Mouse (Mus musculus) MEL (cell line): Measurements from ENCODE around the gene Stmn1. TPM values are rescaled to one million over a fixed set of nuclear protein-coding genes. Genes with fewer than 3 reads are reported as not detected.

Experiments
- DNase-seq: peaks from one replicate; pipeline ENCODE4 v3.0.0; 2011; ENCODE audit warnings: low read depth, low spot score
- H3K27ac ChIP-seq: 2 replicates; pipeline ENCODE4 v1.5.1; 2012; ENCODE audit warnings: low read depth, mild to moderate bottlenecking, control low read depth, low read length, moderate library complexity; ENCODE audit not compliant: control insufficient read depth
- H3K27me3 ChIP-seq, 2 experiments: fragments of 150-350 bp in 1 of 2; sonication (generic) in 1 of 2; 2 replicates each; pipeline ENCODE4 v1.6.1; 2012; ENCODE audit warnings: low read length in 2 of 2, mild to moderate bottlenecking in 2 of 2, improper control_type of control experiment in 1 of 2, moderate library complexity in 1 of 2; ENCODE audit not compliant: insufficient read depth in 2 of 2, control insufficient read depth in 1 of 2
- H3K36me3 ChIP-seq, 2 experiments: 2 replicates each; pipeline ENCODE4 v1.6.1; 2012 to 2014; ENCODE audit warnings: low read length in 2 of 2, improper control_type of control experiment in 1 of 2, inconsistent platforms in 1 of 2, mild to moderate bottlenecking in 1 of 2; ENCODE audit not compliant: insufficient read depth in 2 of 2, control insufficient read depth in 1 of 2
- H3K4me1 ChIP-seq, 2 experiments: fragments of 150-350 bp in 1 of 2; sonication (generic) in 1 of 2; 2 replicates each; pipeline ENCODE4 v1.6.1; 2012; ENCODE audit warnings: low read length in 2 of 2, improper control_type of control experiment in 1 of 2, mild to moderate bottlenecking in 1 of 2; ENCODE audit not compliant: insufficient read depth in 2 of 2, control insufficient read depth in 1 of 2
- H3K4me3 ChIP-seq, 2 experiments: fragments of 150-350 bp in 1 of 2; sonication (generic) in 1 of 2; 2 replicates each; pipeline ENCODE4 v1.5.1; 2012; ENCODE audit warnings: low read depth in 2 of 2, low read length in 2 of 2, mild to moderate bottlenecking in 2 of 2, moderate library complexity in 2 of 2, control low read depth in 1 of 2, improper control_type of control experiment in 1 of 2; ENCODE audit not compliant: control insufficient read depth in 1 of 2, insufficient read depth in 1 of 2
- H3K79me2 ChIP-seq: 2 replicates; pipeline ENCODE4 v1.6.1; 2012; ENCODE audit warnings: mild to moderate bottlenecking, low read length, moderate library complexity; ENCODE audit not compliant: control insufficient read depth, poor library complexity, insufficient read depth
- H3K9ac ChIP-seq: 2 replicates; pipeline ENCODE4 v1.6.1; 2012; ENCODE audit warnings: low read depth, mild to moderate bottlenecking, control low read depth, low read length, moderate library complexity; ENCODE audit not compliant: control insufficient read depth, poor library complexity, severe bottlenecking
- H3K9me3 ChIP-seq: fragments of 150-350 bp; sonication (generic); replicated peaks from 2 replicates; pipeline ENCODE4 v1.6.1; 2012; ENCODE audit warnings: mild to moderate bottlenecking, low read length, improper control_type of control experiment, moderate library complexity; ENCODE audit not compliant: insufficient read depth
- BHLHE40 ChIP-seq: IDR thresholded peaks from 2 replicates; pipeline ENCODE4 v1.6.1; 2012; ENCODE audit warnings: low read depth, mild to moderate bottlenecking, inconsistent platforms, low read length, improper control_type of control experiment, borderline replicate concordance
- CTCF ChIP-seq, 3 experiments: IDR thresholded peaks in 2 of 3; conservative IDR thresholded peaks in 1 of 3; 2 replicates each; pipeline ENCODE4 v1.5.1; 2011 to 2012; ENCODE audit warnings: low read length in 3 of 3, low read depth in 2 of 3, mild to moderate bottlenecking in 2 of 3, improper control_type of control experiment in 1 of 3, inconsistent platforms in 1 of 3, mixed read lengths in 1 of 3, moderate library complexity in 1 of 3; ENCODE audit not compliant: control insufficient read depth in 1 of 3, insufficient read depth in 1 of 3, poor library complexity in 1 of 3, severe bottlenecking in 1 of 3
- ELF1 ChIP-seq: IDR thresholded peaks from 2 replicates; pipeline ENCODE4 v1.6.1; 2014; ENCODE audit warnings: low read depth, mild to moderate bottlenecking, inconsistent platforms, low read length, improper control_type of control experiment, moderate library complexity
- GATA1 ChIP-seq: IDR thresholded peaks from 2 replicates; pipeline ENCODE4 v1.6.1; 2011; ENCODE audit warnings: low read depth, low read length, improper control_type of control experiment
- MEF2A ChIP-seq: IDR thresholded peaks from 2 replicates; pipeline ENCODE4 v1.6.1; 2014; ENCODE audit warnings: low read depth, mild to moderate bottlenecking, inconsistent platforms, low read length, improper control_type of control experiment; ENCODE audit not compliant: poor library complexity, insufficient replicate concordance, severe bottlenecking; ENCODE audit errors: extremely low read depth
- MYB ChIP-seq: IDR thresholded peaks from 2 replicates; pipeline ENCODE4 v1.6.1; 2011; ENCODE audit warnings: mild to moderate bottlenecking, low read depth, low read length, improper control_type of control experiment
- POLR2A ChIP-seq, 2 experiments: IDR thresholded peaks; 2 replicates each; pipeline ENCODE4 v1.6.1; 2011 to 2012; ENCODE audit warnings: low read length in 2 of 2, mild to moderate bottlenecking in 2 of 2, control low read depth in 1 of 2, improper control_type of control experiment in 1 of 2, low read depth in 1 of 2, moderate library complexity in 1 of 2; ENCODE audit not compliant: control insufficient read depth in 1 of 2, insufficient read depth in 1 of 2, poor library complexity in 1 of 2
- POLR2AphosphoS2 ChIP-seq: IDR thresholded peaks from 2 replicates; pipeline ENCODE4 v1.6.1; 2011; ENCODE audit warnings: low read length, improper control_type of control experiment
- RCOR1 ChIP-seq: IDR thresholded peaks from 2 replicates; pipeline ENCODE4 v1.6.1; 2012; ENCODE audit warnings: low read depth, mild to moderate bottlenecking, inconsistent platforms, low read length, improper control_type of control experiment
- SIN3A ChIP-seq: IDR thresholded peaks from 2 replicates; pipeline ENCODE4 v1.6.1; 2012; ENCODE audit warnings: low read length, improper control_type of control experiment, inconsistent platforms
- TCF12 ChIP-seq: IDR thresholded peaks from 2 replicates; pipeline ENCODE4 v1.6.1; 2014; ENCODE audit warnings: low read depth, mild to moderate bottlenecking, inconsistent platforms, low read length, improper control_type of control experiment, moderate library complexity
- USF2 ChIP-seq, 2 experiments: IDR thresholded peaks; 2 replicates each; pipeline ENCODE4 v1.6.1; 2011 to 2012; ENCODE audit warnings: improper control_type of control experiment in 2 of 2, low read length in 2 of 2, borderline replicate concordance in 1 of 2, inconsistent platforms in 1 of 2, low read depth in 1 of 2, mild to moderate bottlenecking in 1 of 2; ENCODE audit not compliant: insufficient read depth in 1 of 2
- ZMIZ1 ChIP-seq: IDR thresholded peaks from 2 replicates; pipeline ENCODE4 v1.6.1; 2012; ENCODE audit warnings: low read depth, mild to moderate bottlenecking, inconsistent platforms, low read length, improper control_type of control experiment, moderate library complexity
- ZNF384 ChIP-seq: IDR thresholded peaks from 2 replicates; pipeline ENCODE4 v1.6.1; 2012; ENCODE audit warnings: low read depth, mild to moderate bottlenecking, inconsistent platforms, low read length, improper control_type of control experiment
- polyA plus RNA-seq, 2 experiments: library from polyadenylated mRNA; stranded (reverse) in 1 of 2; unstranded in 1 of 2; fragments of >175 nt in 1 of 2; fragments of >200 nt in 1 of 2; gene quantifications; 2 replicates each; pipeline versions ENCODE4 v1.2.1 to v1.2.4; 2012; ENCODE audit warnings: low replicate concordance in 2 of 2, low read depth in 1 of 2; ENCODE audit not compliant: insufficient read length in 2 of 2, insufficient read depth in 1 of 2, missing spikeins in 1 of 2
- total RNA-seq: library from RNA; depleted of rRNA; stranded (reverse); fragments of 300-350 nt; gene quantifications from 2 replicates; pipeline ENCODE4 v1.2.3, GENCODE M21; 2012; rRNA removed

The Stmn1 gene
- total and polyA plus RNA-seq, 3 experiments, result 214 to 350 TPM; not detected in 1

DNA sequence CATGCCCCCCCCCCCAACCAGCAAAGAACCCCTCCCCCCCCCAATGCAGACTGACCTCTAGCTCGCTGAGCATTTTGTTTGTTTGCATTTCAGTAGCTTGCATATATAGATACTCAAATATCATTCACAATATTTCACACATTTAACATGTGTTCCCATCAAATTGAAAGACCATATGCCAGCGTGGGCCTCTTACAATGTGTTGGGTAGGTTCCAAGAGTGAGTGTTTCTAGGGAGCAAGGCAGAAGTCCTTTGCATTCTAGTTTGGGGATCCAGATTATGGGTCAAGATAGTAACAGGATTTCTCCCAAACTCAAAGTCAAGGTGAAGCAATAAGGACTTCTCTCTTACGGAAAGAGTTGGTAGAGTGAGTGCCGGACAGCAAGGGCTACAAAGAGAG lies 50.4 kb downstream of the Stmn1 start:
- Histone ChIP-seq H3K9ac (no peak overlapping the region), H3K4me3 (no peak overlapping the region), H3K4me1 (peaks cover 9 to 11% of the 10 kb centered on the region in 2 experiments), H3K79me2 (peaks cover 13% of the 10 kb centered on the region; the same call in 1 of the 2 replicates), H3K36me3 (peaks cover 2 to 9% of the 10 kb centered on the region in 2 experiments), H3K27ac (no peak overlapping the region), H3K9me3 (no peaks in the 10 kb centered on the region), H3K27me3 (no peaks in the 10 kb centered on the region)
- TF ChIP-seq TCF12, result no peak
- no peak for TF ChIP-seq CTCF (IDR thresholded peaks at IDR 0.05 in 2 of 3, conservative IDR thresholded peaks at IDR 0.05 in 1 of 3; ENCODE audit: control insufficient read depth in 1 of 3, insufficient read depth in 1 of 3, low read depth in 2 of 3, low read length in 3 of 3, poor library complexity in 1 of 3, severe bottlenecking in 1 of 3)
- TF ChIP-seq POLR2AphosphoS2, result no peak
- no peak for TF ChIP-seq ELF1
- TF ChIP-seq SIN3A, result no peak
- no peak for TF ChIP-seq MYB
- TF ChIP-seq POLR2A (IDR thresholded peaks at IDR 0.05; ENCODE audit: control insufficient read depth in 1 of 2, insufficient read depth in 1 of 2, low read depth in 1 of 2, low read length in 2 of 2, poor library complexity in 1 of 2), result no peak
- TF ChIP-seq GATA1, result no peak
- no peak for TF ChIP-seq RCOR1
- no peak for TF ChIP-seq ZNF384
- no peak for TF ChIP-seq MEF2A
- DNase-seq, result no peak

- H3K9me3 ChIP-seq, result no peaks in the 10 kb centered on the region
- TF ChIP-seq TCF12 (no peak), CTCF (IDR thresholded peaks at IDR 0.05 in 2 of 3, conservative IDR thresholded peaks at IDR 0.05 in 1 of 3; ENCODE audit: control insufficient read depth in 1 of 3, insufficient read depth in 1 of 3, low read depth in 2 of 3, low read length in 3 of 3, poor library complexity in 1 of 3, severe bottlenecking in 1 of 3) (no peak), BHLHE40 (no peak), GATA1 (no peak), POLR2A (IDR thresholded peaks at IDR 0.05; ENCODE audit: control insufficient read depth in 1 of 2, insufficient read depth in 1 of 2, low read depth in 1 of 2, low read length in 2 of 2, poor library complexity in 1 of 2) (no peak), ZMIZ1 (no peak), ZNF384 (no peak), USF2 (IDR thresholded peaks at IDR 0.05; ENCODE audit: borderline replicate concordance in 1 of 2, insufficient read depth in 1 of 2, low read depth in 1 of 2, low read length in 2 of 2) (no peak)
- no peak for DNase-seq
- no peak overlapping the region for H3K27ac ChIP-seq
- peaks cover 6 to 9% of the 10 kb centered on the region in 2 experiments; a peak in 3 of 4 replicates for H3K4me1 ChIP-seq
- H3K4me3 ChIP-seq, result no peak overlapping the region
- H3K36me3 ChIP-seq, result peaks cover 2 to 6% of the 10 kb centered on the region in 2 experiments
- H3K79me2 ChIP-seq, result peaks cover 10% of the 10 kb centered on the region; the same call in 1 of the 2 replicates
- no peak overlapping the region for H3K9ac ChIP-seq
- no peaks in the 10 kb centered on the region for H3K27me3 ChIP-seq
Measured at GRCm38 (mm10) chr4:134519281-134519680, 51.2 kb downstream of the Stmn1 start.

Other genes with a start within 250 kb of the Stmn1 start
- not detected in 2 replicates for gene Catsper4, start 240.9 kb upstream of the Stmn1 start, total RNA-seq
- gene Catsper4, start 240.9 kb upstream of the Stmn1 start, polyA plus RNA-seq, result not detected
- not detected in 2 replicates for gene Cnksr1, start 229.9 kb upstream of the Stmn1 start, total RNA-seq
- gene Cnksr1, start 229.9 kb upstream of the Stmn1 start, polyA plus RNA-seq, result under 1 TPM in 1 of 2 experiments, not detected in 1; 0.07 TPM
- gene E130218I03Rik, start 224.7 kb upstream of the Stmn1 start, total RNA-seq, result 1.6 and 2.8 TPM in 2 replicates
- gene E130218I03Rik, start 224.7 kb upstream of the Stmn1 start, polyA plus RNA-seq, result 1 to 10 TPM in 1 of 2 experiments, not detected in 1; 1.6 TPM
- 27.3 and 30.4 TPM in 2 replicates for gene Zfp593, start 222.7 kb upstream of the Stmn1 start, total RNA-seq
- gene Zfp593, start 222.7 kb upstream of the Stmn1 start, polyA plus RNA-seq, result 10 to 100 TPM in 1 of 2 experiments, not detected in 1; 33.9 TPM
- not detected in 2 replicates for gene Gm30191, start 221.4 kb upstream of the Stmn1 start, total RNA-seq
- not detected for gene Gm30191, start 221.4 kb upstream of the Stmn1 start, polyA plus RNA-seq
- gene Grrp1, start 214.2 kb upstream of the Stmn1 start, total RNA-seq, result not detected in 2 replicates
- not detected for gene Grrp1, start 214.2 kb upstream of the Stmn1 start, polyA plus RNA-seq
- gene Pdik1l, start 180.4 kb upstream of the Stmn1 start, total RNA-seq, result 13.0 and 14.3 TPM in 2 replicates
- gene Pdik1l, start 180.4 kb upstream of the Stmn1 start, polyA plus RNA-seq, result 10 to 100 TPM; 11.7 to 32.1 TPM
- gene Trim63, start 153.2 kb upstream of the Stmn1 start, total RNA-seq, result not detected in 2 replicates
- not detected for gene Trim63, start 153.2 kb upstream of the Stmn1 start, polyA plus RNA-seq
- 0.46 and 0.54 TPM in 2 replicates for gene Slc30a2, start 125.1 kb upstream of the Stmn1 start, total RNA-seq
- gene Slc30a2, start 125.1 kb upstream of the Stmn1 start, polyA plus RNA-seq, result under 1 TPM in 1 of 2 experiments, not detected in 1; 0.39 TPM
- 0.03 and 0.04 TPM in 2 replicates for gene Extl1, start 84.5 kb upstream of the Stmn1 start, total RNA-seq
- gene Extl1, start 84.5 kb upstream of the Stmn1 start, polyA plus RNA-seq, result under 1 TPM in 1 of 2 experiments, not detected in 1; 0.33 TPM
- 6.0 TPM in 2 replicates for gene Pafah2, start 72.0 kb upstream of the Stmn1 start, total RNA-seq
- gene Pafah2, start 72.0 kb upstream of the Stmn1 start, polyA plus RNA-seq, result 10 to 100 TPM in 1 of 2 experiments, not detected in 1; 10.6 TPM
- 0.19 and 0.26 TPM in 2 replicates for gene Paqr7, start 28.4 kb downstream of the Stmn1 start, total RNA-seq
- gene Paqr7, start 28.4 kb downstream of the Stmn1 start, polyA plus RNA-seq, result 1 to 10 TPM in 1 of 2 experiments, not detected in 1; 2.4 TPM
- gene Aunip, start 42.7 kb downstream of the Stmn1 start, total RNA-seq, result 12.8 and 14.9 TPM in 2 replicates
- gene Aunip, start 42.7 kb downstream of the Stmn1 start, polyA plus RNA-seq, result 10 to 100 TPM in 1 of 2 experiments, not detected in 1; 20.6 TPM
- 44.3 and 52.0 TPM in 2 replicates for gene Mtfr1l, start 67.1 kb downstream of the Stmn1 start, total RNA-seq
- 10 to 100 TPM in 1 of 2 experiments, not detected in 1; 88.3 TPM for gene Mtfr1l, start 67.1 kb downstream of the Stmn1 start, polyA plus RNA-seq
- gene Selenon, start 83.8 kb downstream of the Stmn1 start, total RNA-seq, result 2.2 and 2.9 TPM in 2 replicates
- 10 to 100 TPM in 1 of 2 experiments, not detected in 1; 16.3 TPM for gene Selenon, start 83.8 kb downstream of the Stmn1 start, polyA plus RNA-seq
- 1.6 and 1.9 TPM in 2 replicates for gene Man1c1, start 236.0 kb downstream of the Stmn1 start, total RNA-seq
- gene Man1c1, start 236.0 kb downstream of the Stmn1 start, polyA plus RNA-seq, result 1 to 10 TPM in 1 of 2 experiments, not detected in 1; 5.2 TPM